Mouse (Mus musculus): Measurements from ENCODE around the gene Otulin. TPM values are rescaled to one million over a fixed set of nuclear protein-coding genes. Genes with fewer than 3 reads are reported as not detected.

The Otulin gene
- total RNA-seq, 2 experiments from 2014 or later: 18.8 to 21.4 TPM

DNA sequence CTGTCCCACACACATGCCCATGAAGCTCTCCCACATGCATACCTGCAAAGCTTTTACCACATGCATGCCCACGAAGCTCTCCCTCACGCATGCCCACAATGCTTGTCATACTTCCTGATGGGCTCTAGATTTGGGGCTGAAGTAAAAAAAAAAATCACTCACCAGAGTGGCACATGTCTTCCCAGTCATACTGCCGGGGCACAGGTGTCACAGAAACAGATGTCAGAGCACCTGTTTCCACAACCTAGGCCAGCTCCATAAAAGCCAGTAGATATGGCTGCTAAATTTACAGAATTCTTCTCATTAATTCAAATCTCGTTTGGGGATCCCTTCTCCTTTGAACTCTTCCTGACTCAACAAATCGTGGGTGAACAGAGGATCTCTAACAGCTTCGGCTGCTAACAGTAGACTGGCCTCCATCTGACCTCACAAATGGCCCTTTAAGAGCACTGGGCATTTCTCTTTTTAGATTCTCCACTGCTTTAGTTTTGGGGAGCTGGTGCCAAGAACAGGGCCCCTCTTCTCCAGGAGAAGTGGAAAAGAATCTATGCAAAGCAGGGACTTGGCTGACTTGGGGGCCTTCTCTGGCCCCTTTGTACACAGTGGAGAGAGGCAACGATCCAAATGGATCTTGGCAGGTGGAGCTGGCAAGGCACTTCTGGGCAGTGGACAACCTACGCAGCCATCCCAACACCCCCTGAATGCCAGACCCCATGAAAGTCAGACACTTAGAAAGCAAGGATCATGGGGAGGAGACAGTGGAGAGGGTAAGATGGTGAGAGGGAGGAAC is 55.3 kb downstream of the Otulin start:
- TF ChIP-seq CTCF (IDR thresholded peaks at IDR 0.05): no peak
- no peak for DNase-seq (ENCODE audit: extremely low spot score in 1 of 2, low spot score in 2 of 2)
- intact Hi-C loops (cut with DNase I): no loop called here
- H3K27ac ChIP-seq: peak overlapping the region; percentile 61; the same call in 1 of the 2 replicates
- H3K4me3 ChIP-seq: no peak overlapping the region

DNA sequence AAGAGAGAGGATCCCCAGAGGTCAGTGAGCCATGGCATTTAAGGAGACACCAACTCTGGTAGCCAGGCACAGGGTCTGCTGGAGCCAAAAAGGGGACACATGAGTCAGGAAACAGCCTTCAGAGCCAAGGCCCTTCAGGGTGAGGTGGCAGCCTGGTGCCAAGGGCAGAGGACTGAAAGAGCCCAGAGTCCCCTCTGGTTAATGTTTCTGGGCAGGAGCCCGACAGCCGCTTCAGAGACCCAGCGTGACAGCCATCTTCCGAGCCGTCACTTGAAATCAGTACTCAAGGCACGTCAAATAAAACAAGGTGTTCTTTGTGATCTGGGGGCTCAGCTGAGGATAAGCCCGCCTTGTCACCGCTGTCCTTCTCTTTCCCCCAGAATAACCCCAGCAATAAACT is 59.3 kb downstream of the Otulin start:
- intact Hi-C loops (cut with DNase I): no loop called here
- no peak for TF ChIP-seq CTCF (IDR thresholded peaks at IDR 0.05)
- no peak overlapping the region for H3K4me3 ChIP-seq
- no peak for DNase-seq (ENCODE audit: extremely low spot score in 1 of 2, low spot score in 2 of 2)
- peak overlapping the region; percentile 63 for H3K27ac ChIP-seq

DNA sequence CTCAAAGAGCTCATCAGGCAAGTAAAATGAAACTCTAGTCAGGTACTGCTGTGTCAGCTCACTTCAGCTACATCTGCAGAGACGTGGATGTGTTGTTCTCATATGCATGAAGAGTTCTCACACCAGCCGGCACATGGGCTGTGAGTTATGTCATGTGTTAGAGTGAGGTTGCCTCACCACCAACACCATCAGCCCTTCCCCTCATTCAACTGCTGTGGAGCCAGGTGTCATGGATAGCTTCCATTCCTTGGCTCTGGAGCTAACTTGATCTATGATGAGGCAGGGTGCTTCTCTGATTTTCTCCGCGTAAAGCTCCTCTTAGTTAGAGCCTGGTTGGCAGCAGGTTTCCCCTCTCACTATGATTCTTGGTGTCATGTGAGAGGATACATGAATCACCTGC is 60.1 kb downstream of the Otulin start:
- Histone ChIP-seq H3K27ac (peak overlapping the region; percentile 63; the same call in 1 of the 2 replicates), H3K4me3 (no peak overlapping the region)
- intact Hi-C loops (cut with DNase I): no loop called here
- TF ChIP-seq CTCF (IDR thresholded peaks at IDR 0.05): no peak
- no peak for DNase-seq (ENCODE audit: extremely low spot score in 1 of 2, low spot score in 2 of 2)

GRCm38 (mm10) chr15:27569924-27570323 is 60.6 kb downstream of the Otulin start:
- no peak overlapping the region; the same call in 1 of the 2 replicates for H3K27ac ChIP-seq
- no peak overlapping the region for H3K4me3 ChIP-seq
- intact Hi-C loops (cut with DNase I): loop anchor here (10.0 kb wide), 1 partner anchor 95 kb away; no protein-coding TSS in a partner anchor
- DNase-seq (ENCODE audit: extremely low spot score in 1 of 2, low spot score in 2 of 2): no peak
- no peak for TF ChIP-seq CTCF (IDR thresholded peaks at IDR 0.05)

DNA sequence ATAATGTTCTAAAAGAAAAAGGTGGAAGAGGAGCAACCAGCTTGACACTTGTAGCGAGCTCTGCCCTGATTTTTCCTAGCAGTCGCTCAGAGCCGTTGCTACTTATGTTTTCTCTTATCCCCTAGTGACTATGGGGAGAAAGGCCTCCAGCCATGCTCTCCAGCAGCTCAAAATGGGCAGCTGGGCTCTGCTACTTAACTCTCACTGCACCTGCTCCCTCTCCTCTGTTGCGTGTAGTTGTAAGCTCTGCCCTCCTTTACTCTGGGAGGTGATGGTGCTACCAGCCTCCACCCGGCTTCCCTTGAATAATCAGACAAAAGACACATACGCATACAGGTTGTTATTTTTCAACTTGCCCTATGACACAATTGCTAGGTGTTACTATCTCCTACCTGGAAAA is 62.1 kb downstream of the Otulin start:
- Histone ChIP-seq H3K4me3 (no peak overlapping the region), H3K27ac (no peak overlapping the region)
- intact Hi-C loops (cut with DNase I): loop anchor here (10.0 kb wide), 1 partner anchor 94 kb away; no protein-coding TSS in a partner anchor
- no peak for DNase-seq (ENCODE audit: extremely low spot score in 1 of 2, low spot score in 2 of 2)
- TF ChIP-seq CTCF (IDR thresholded peaks at IDR 0.05): no peak

DNA sequence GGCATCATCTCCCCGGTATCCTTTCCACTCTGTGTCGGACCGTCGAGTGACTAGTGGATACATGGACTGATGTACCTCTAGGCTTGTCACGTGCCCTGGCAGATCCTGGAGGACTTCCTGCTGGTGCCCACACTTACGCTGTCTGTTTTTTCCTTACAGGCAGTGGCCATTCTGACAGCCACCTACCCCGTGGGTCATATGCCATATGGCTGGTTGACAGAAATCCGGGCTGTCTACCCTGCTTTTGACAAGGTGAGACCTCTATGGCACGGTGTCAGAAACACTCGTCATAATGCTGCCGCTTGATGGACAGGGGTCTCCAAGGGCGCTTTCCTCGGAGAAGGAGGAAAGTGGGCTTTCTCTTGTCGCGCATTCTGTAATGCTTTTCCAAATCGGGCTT is 63.1 kb downstream of the Otulin start:
- Histone ChIP-seq H3K4me3 (no peak overlapping the region), H3K27ac (no peak overlapping the region; the same call in 1 of the 2 replicates)
- DNase-seq (ENCODE audit: extremely low spot score in 1 of 2, low spot score in 2 of 2): no peak
- intact Hi-C loops (cut with DNase I): loop anchor here (10.0 kb wide), 1 partner anchor 93 kb away; no protein-coding TSS in a partner anchor
- no peak for TF ChIP-seq CTCF (IDR thresholded peaks at IDR 0.05)

GRCm38 (mm10) chr15:27565626-27566185 is 64.8 kb downstream of the Otulin start:
- no peak overlapping the region for H3K4me3 ChIP-seq
- DNase-seq (ENCODE audit: extremely low spot score in 1 of 2, low spot score in 2 of 2): no peak
- no peak for TF ChIP-seq CTCF (IDR thresholded peaks at IDR 0.05)
- intact Hi-C loops (cut with DNase I): loop anchor here (2.0 to 10.0 kb wide), 2 partner anchors 63 to 91 kb away; no protein-coding TSS in a partner anchor
- peak overlapping the region; percentile 81 for H3K27ac ChIP-seq

GRCm38 (mm10) chr15:27564106-27565100 is 66.1 kb downstream of the Otulin start:
- no peak for TF ChIP-seq CTCF (IDR thresholded peaks at IDR 0.05)
- intact Hi-C loops (cut with DNase I): loop anchor here (2.0 to 10.0 kb wide), 2 partner anchors 62 to 90 kb away; no protein-coding TSS in a partner anchor
- DNase-seq (ENCODE audit: extremely low spot score in 1 of 2, low spot score in 2 of 2): peak; percentile 45 to 59

DNA sequence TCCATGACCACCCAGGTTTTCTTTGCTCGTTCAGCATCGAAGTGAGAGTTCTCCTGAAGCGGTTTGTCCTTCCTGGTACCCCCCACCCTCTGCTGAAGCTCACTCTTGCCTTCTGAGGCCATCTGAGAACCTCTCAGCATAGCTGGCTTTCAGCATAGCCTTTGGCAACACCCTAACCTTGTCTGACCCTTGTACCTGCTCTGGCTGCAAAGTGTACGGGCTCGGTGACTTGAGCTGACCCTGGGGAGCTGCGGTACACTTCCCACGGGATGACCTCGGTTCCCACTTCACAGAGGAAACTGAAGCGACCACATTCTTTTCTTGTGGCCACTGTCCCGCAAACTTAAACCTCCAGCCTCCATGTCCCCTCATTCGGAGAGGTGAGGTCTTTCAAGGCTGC is 70.2 kb downstream of the Otulin start:
- TF ChIP-seq CTCF (IDR thresholded peaks at IDR 0.05): no peak
- intact Hi-C loops (cut with DNase I): loop anchor here (10.0 kb wide), 1 partner anchor 86 kb away; no protein-coding TSS in a partner anchor
- H3K4me3 ChIP-seq: no peak overlapping the region
- no peak for DNase-seq (ENCODE audit: extremely low spot score in 1 of 2, low spot score in 2 of 2)
- peak overlapping the region; percentile 36; the same call in 1 of the 2 replicates for H3K27ac ChIP-seq

More at GRCm38 (mm10) chr15:27564106-27565100, 66.1 kb downstream of the Otulin start:
- peak overlapping the region; percentile 75 for H3K27ac ChIP-seq
- no peak overlapping the region for H3K4me3 ChIP-seq

DNA sequence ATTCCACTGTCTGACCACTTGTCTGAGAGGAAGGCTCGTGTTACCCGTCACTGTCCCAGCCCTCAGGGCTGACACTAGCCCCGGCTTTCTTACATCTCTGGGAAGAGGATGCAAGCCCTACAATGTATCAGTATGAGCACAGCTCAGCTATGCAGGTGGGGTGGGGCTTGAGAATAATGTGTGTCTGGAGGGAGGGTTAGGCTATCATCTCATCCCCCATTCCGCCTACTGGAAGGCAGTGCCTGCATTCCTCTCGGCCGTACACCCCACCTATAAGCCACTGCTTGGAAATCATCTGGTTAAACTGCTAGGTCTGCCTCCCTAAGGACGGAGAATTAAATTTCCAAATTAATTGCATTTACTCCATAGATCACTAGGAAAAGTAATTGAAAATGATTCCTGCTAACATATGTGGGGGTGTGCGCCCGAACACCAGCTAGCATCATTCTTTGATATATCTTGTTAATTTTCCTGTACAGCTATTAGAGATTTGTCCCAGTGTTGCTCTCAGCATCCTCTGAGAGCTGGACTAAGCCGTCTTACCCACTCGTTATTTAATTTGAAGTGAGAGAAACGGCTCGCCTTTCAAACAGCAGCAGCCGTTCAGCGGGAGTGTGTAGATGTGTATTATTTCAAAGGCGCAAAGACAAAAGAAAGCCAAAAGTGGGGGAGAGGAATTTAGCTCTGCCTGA is 71.9 kb downstream of the Otulin start:
- intact Hi-C loops (cut with DNase I): no loop called here
- Histone ChIP-seq H3K4me3 (no peak overlapping the region), H3K27ac (peak overlapping the region; percentile 77)
- no peak for TF ChIP-seq CTCF (IDR thresholded peaks at IDR 0.05)
- DNase-seq (ENCODE audit: extremely low spot score in 1 of 2, low spot score in 2 of 2): no peak

DNA sequence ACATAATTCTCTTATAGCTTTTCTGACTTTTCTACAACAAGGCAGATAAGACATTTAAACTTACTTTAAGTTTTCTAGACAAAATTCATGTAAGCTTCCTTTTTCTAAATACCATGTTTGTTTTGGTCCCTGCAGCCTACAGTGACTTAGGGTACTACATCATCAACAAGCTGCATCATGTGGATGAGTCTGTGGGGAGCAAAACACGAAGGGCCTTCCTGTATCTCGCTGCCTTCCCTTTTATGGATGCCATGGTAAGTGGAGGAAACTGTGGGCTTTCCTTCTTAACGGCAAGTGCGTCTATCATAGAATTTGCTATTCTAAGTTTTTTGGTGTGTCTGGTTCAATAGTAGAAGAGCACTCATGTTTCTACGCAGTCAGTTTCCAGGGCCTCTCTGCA is 76.9 kb downstream of the Otulin start:
- Histone ChIP-seq H3K4me3 (no peak overlapping the region), H3K27ac (no peak overlapping the region)
- intact Hi-C loops (cut with DNase I): no loop called here
- TF ChIP-seq CTCF (IDR thresholded peaks at IDR 0.05): no peak
- DNase-seq (ENCODE audit: extremely low spot score in 1 of 2, low spot score in 2 of 2): no peak
